Mouse (Mus musculus) brain, adult 2 months (tissue): ENCODE results near the gene Scarb1.

Source experiments
- DNase-seq: peaks from one replicate; pipeline ENCODE4 v3.0.0; 2011; ENCODE audit warnings: low read depth, low spot score

The Scarb1 gene

GRCm38 (mm10) chr5:125271531-125272203 lies 69.2 kb downstream of the Scarb1 start:
- peak; percentile 92 for DNase-seq

GRCm38 (mm10) chr5:125270587-125271130 lies 70.2 kb downstream of the Scarb1 start:
- DNase-seq = peak; percentile 90

- DNase-seq = no peak
Measured at GRCm38 (mm10) chr5:125269836-125270235, 71.1 kb downstream of the Scarb1 start.

- no peak for DNase-seq
Measured at GRCm38 (mm10) chr5:125269399-125269798, 71.5 kb downstream of the Scarb1 start.

- peak; percentile 85 for DNase-seq
Measured at GRCm38 (mm10) chr5:125268033-125268765, 72.7 kb downstream of the Scarb1 start.

- peak; percentile 87 for DNase-seq
Measured at GRCm38 (mm10) chr5:125267150-125267961, 73.5 kb downstream of the Scarb1 start.

- peak; percentile 55 for DNase-seq
Measured at GRCm38 (mm10) chr5:125266128-125266527, 74.8 kb downstream of the Scarb1 start.

GRCm38 (mm10) chr5:125264700-125265099 lies 76.2 kb downstream of the Scarb1 start:
- DNase-seq = peak; percentile 57

- DNase-seq = peak; percentile 89
Measured at GRCm38 (mm10) chr5:125262578-125262977, 78.3 kb downstream of the Scarb1 start.

GRCm38 (mm10) chr5:125253917-125254316 lies 87.0 kb downstream of the Scarb1 start:
- DNase-seq = peak; percentile 81

- no peak for DNase-seq
Measured at GRCm38 (mm10) chr5:125253448-125253847, 87.4 kb downstream of the Scarb1 start.

GRCm38 (mm10) chr5:125252664-125253063 lies 88.2 kb downstream of the Scarb1 start:
- no peak for DNase-seq

- no peak for DNase-seq
Measured at GRCm38 (mm10) chr5:125251885-125252615, 88.8 kb downstream of the Scarb1 start.

GRCm38 (mm10) chr5:125249187-125249586 lies 91.7 kb downstream of the Scarb1 start:
- DNase-seq = no peak

GRCm38 (mm10) chr5:125246711-125247110 lies 94.2 kb downstream of the Scarb1 start:
- no peak for DNase-seq

GRCm38 (mm10) chr5:125245534-125246151 lies 95.3 kb downstream of the Scarb1 start:
- DNase-seq = peak; percentile 91

GRCm38 (mm10) chr5:125244825-125245533 lies 95.9 kb downstream of the Scarb1 start:
- peak; percentile 56 for DNase-seq

GRCm38 (mm10) chr5:125243928-125244327 lies 97.0 kb downstream of the Scarb1 start:
- DNase-seq = peak; percentile 97

- DNase-seq = peak; percentile 74
Measured at GRCm38 (mm10) chr5:125242111-125242510, 98.8 kb downstream of the Scarb1 start.

GRCm38 (mm10) chr5:125241627-125242026 lies 99.3 kb downstream of the Scarb1 start:
- DNase-seq = no peak
